Mouse (Mus musculus): ENCODE measurements around the gene Trip10. TPM values are rescaled to one million over a fixed set of nuclear protein-coding genes. Genes with fewer than 3 reads are reported as not detected.

The Trip10 gene
- polyA plus RNA-seq, 1 experiment: 15.4 TPM

DNA sequence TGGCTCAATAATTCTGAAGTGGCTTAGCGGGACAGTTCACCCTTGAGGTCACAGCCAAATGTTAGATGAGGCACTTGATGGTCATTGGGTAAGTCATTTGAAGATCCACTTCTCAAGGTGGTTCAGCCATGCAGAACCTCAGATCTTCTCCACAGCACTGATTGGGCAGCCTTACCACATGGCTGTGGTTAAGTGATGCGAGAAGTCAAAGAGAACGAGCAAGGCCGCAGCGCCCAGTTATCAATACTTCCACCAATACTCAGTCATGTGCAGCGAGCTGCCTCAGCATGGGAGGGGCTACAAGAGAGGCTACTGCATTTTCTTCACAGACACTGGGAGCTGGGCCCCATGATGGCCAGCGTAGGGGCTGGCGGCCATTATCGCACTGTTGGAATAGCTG, 43.7 kb downstream of the Trip10 start:
- TF ChIP-seq POLR2A (IDR thresholded peaks at IDR 0.05; ENCODE audit: borderline replicate concordance, control insufficient read depth, low read depth, low read length) (no peak), CTCF (IDR thresholded peaks at IDR 0.05; ENCODE audit: control insufficient read depth, insufficient read depth, low read length) (no peak)
- Histone ChIP-seq H3K27ac (ENCODE audit: control insufficient read depth, insufficient read depth, low read depth, low read length, poor library complexity) (no peak overlapping the region), H3K4me3 (replicated peaks; ENCODE audit: control insufficient read depth, low read depth, low read length) (no peak overlapping the region), H3K4me1 (ENCODE audit: control insufficient read depth, insufficient read depth, low read length) (peaks cover 7% of the 10 kb centered on the region; the same call in 1 of the 2 replicates)
- 86% methylated on average over 9 of the region's 9 CpGs for WGBS

DNA sequence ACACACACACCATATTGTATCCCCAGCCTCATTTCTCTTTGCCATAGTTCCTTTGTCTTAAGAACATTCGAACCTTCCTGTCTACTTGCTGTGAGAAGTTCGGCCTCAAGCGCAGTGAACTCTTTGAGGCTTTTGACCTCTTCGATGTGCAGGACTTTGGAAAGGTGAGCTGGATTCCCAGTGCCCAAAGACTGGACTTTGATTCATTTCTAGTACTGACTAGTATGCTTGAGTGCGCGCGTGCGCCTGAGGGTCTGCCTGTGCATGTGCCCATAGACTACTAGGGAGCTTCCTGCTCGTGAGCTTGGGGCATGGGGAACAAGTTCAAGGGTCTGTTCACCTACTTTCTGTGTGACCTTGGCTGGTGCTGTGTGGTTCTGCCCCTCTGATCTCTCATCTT, 46.7 kb downstream of the Trip10 start:
- no peak for TF ChIP-seq CTCF (IDR thresholded peaks at IDR 0.05; ENCODE audit: control insufficient read depth, insufficient read depth, low read length)
- TF ChIP-seq POLR2A (IDR thresholded peaks at IDR 0.05; ENCODE audit: borderline replicate concordance, control insufficient read depth, low read depth, low read length): no peak
- no peak overlapping the region for H3K27ac ChIP-seq (ENCODE audit: control insufficient read depth, insufficient read depth, low read depth, low read length, poor library complexity)
- H3K4me1 ChIP-seq (ENCODE audit: control insufficient read depth, insufficient read depth, low read length): 0 out of 2 replicates have a peak, but pooled peaks cover under 1% of the 10 kb centered on the region
- 94% methylated on average over 9 of the region's 9 CpGs for WGBS
- H3K4me3 ChIP-seq (replicated peaks; ENCODE audit: control insufficient read depth, low read depth, low read length): no peak overlapping the region

GRCm38 (mm10) chr17:57297040-57297439, 47.8 kb downstream of the Trip10 start:
- Histone ChIP-seq H3K4me3 (replicated peaks; ENCODE audit: control insufficient read depth, low read depth, low read length) (no peak overlapping the region), H3K27ac (ENCODE audit: control insufficient read depth, insufficient read depth, low read depth, low read length, poor library complexity) (no peak overlapping the region), H3K4me1 (ENCODE audit: control insufficient read depth, insufficient read depth, low read length) (no peaks in the 10 kb centered on the region)
- WGBS: 75% methylated on average over 12 of the region's 12 CpGs
- TF ChIP-seq CTCF (IDR thresholded peaks at IDR 0.05; ENCODE audit: control insufficient read depth, insufficient read depth, low read length): no peak
- no peak for TF ChIP-seq POLR2A (IDR thresholded peaks at IDR 0.05; ENCODE audit: borderline replicate concordance, control insufficient read depth, low read depth, low read length)

- H3K4me3 ChIP-seq (replicated peaks; ENCODE audit: control insufficient read depth, low read depth, low read length): no peak overlapping the region
- 81% methylated on average over 4 of the region's 4 CpGs for WGBS
- no peak for TF ChIP-seq CTCF (IDR thresholded peaks at IDR 0.05; ENCODE audit: control insufficient read depth, insufficient read depth, low read length)
- TF ChIP-seq POLR2A (IDR thresholded peaks at IDR 0.05; ENCODE audit: borderline replicate concordance, control insufficient read depth, low read depth, low read length): no peak
- H3K27ac ChIP-seq (ENCODE audit: control insufficient read depth, insufficient read depth, low read depth, low read length, poor library complexity): no peak overlapping the region
- H3K4me1 ChIP-seq (ENCODE audit: control insufficient read depth, insufficient read depth, low read length): no peaks in the 10 kb centered on the region
Measured at GRCm38 (mm10) chr17:57305593-57305992, 56.3 kb downstream of the Trip10 start.

DNA sequence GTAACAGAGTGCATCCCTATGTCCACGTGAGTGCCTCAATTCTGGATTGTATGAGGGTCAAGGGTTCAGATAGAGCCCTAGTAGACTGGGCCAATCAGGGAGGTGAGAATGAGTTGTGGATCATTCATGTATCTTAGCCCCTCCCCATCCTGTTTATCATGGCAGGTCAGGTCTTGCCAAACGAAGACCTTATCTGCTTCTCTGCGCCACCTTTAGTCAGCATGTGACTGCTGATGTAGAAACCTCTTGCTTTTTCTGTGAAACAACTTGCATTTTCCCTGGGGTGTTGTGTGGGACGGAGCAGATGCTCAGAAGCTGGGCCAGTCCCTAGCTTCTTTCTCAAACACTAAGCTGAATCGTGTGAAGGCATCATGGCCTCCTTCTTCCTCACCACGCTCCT, 57.8 kb downstream of the Trip10 start:
- TF ChIP-seq CTCF (IDR thresholded peaks at IDR 0.05; ENCODE audit: control insufficient read depth, insufficient read depth, low read length) (no peak), POLR2A (IDR thresholded peaks at IDR 0.05; ENCODE audit: borderline replicate concordance, control insufficient read depth, low read depth, low read length) (no peak)
- WGBS: 67% methylated on average over 6 of the region's 6 CpGs
- Histone ChIP-seq H3K4me3 (replicated peaks; ENCODE audit: control insufficient read depth, low read depth, low read length) (no peak overlapping the region), H3K4me1 (ENCODE audit: control insufficient read depth, insufficient read depth, low read length) (no peaks in the 10 kb centered on the region), H3K27ac (ENCODE audit: control insufficient read depth, insufficient read depth, low read depth, low read length, poor library complexity) (no peak overlapping the region)

DNA sequence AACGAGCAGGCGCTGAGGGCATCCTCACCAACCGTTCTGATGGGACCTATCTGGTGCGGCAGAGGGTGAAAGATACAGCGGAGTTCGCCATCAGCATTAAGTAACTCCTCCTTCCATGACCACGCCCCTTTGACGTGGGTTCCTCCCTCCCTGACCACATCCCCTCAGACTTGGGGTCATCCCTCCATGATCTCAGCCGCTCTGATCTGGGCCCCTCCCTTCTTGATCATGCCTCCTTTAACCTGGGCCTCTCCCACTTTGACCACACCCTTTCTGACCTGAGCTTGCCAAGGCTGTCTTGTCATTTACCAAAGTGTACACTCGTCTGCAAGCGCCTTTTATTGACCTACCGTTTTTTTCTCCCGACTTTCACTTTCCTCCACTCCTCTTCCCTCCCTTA, 62.5 kb downstream of the Trip10 start:
- no peak for TF ChIP-seq POLR2A (IDR thresholded peaks at IDR 0.05; ENCODE audit: borderline replicate concordance, control insufficient read depth, low read depth, low read length)
- TF ChIP-seq CTCF (IDR thresholded peaks at IDR 0.05; ENCODE audit: control insufficient read depth, insufficient read depth, low read length): no peak
- Histone ChIP-seq H3K4me1 (ENCODE audit: control insufficient read depth, insufficient read depth, low read length) (no peaks in the 10 kb centered on the region), H3K27ac (ENCODE audit: control insufficient read depth, insufficient read depth, low read depth, low read length, poor library complexity) (no peak overlapping the region), H3K4me3 (replicated peaks; ENCODE audit: control insufficient read depth, low read depth, low read length) (no peak overlapping the region)
- WGBS: 68% methylated on average over 13 of the region's 13 CpGs

Other genes starting within 250 kb of the Trip10 start
- not detected in 2 replicates for gene Pspn, start 249.4 kb upstream of the Trip10 start, polyA plus RNA-seq (2011; ENCODE audit: insufficient read depth, insufficient read length, low replicate concordance, missing spikeins)
- gene Gtf2f1, start 238.2 kb upstream of the Trip10 start, polyA plus RNA-seq (2011; ENCODE audit: insufficient read depth, insufficient read length, low replicate concordance, missing spikeins): 74.4 and 116 TPM in 2 replicates
- gene Gm17949, start 238.0 kb upstream of the Trip10 start, polyA plus RNA-seq (2011; ENCODE audit: insufficient read depth, insufficient read length, low replicate concordance, missing spikeins): not detected in 2 replicates
- 56.3 and 56.9 TPM in 2 replicates for gene Khsrp, start 217.9 kb upstream of the Trip10 start, polyA plus RNA-seq (2011; ENCODE audit: insufficient read depth, insufficient read length, low replicate concordance, missing spikeins)
- not detected in 2 replicates for gene Slc25a41, start 207.8 kb upstream of the Trip10 start, polyA plus RNA-seq (2011; ENCODE audit: insufficient read depth, insufficient read length, low replicate concordance, missing spikeins)
- 2.4 TPM in 1 of 2 replicates, not detected in the other for gene Crb3, start 190.3 kb upstream of the Trip10 start, polyA plus RNA-seq (2011; ENCODE audit: insufficient read depth, insufficient read length, low replicate concordance, missing spikeins)
- 2.8 and 8.1 TPM in 2 replicates for gene Slc25a23, start 189.6 kb upstream of the Trip10 start, polyA plus RNA-seq (2011; ENCODE audit: insufficient read depth, insufficient read length, low replicate concordance, missing spikeins)
- gene Dennd1c, start 170.9 kb upstream of the Trip10 start, polyA plus RNA-seq (2011; ENCODE audit: insufficient read depth, insufficient read length, low replicate concordance, missing spikeins): 49.6 and 96.5 TPM in 2 replicates
- 0.90 TPM in 1 of 2 replicates, not detected in the other for gene Tubb4a, start 161.7 kb upstream of the Trip10 start, polyA plus RNA-seq (2011; ENCODE audit: insufficient read depth, insufficient read length, low replicate concordance, missing spikeins)
- 0.75 and 1.6 TPM in 2 replicates for gene Tnfsf9, start 144.1 kb upstream of the Trip10 start, polyA plus RNA-seq (2011; ENCODE audit: insufficient read depth, insufficient read length, low replicate concordance, missing spikeins)
- gene Cd70, start 99.7 kb upstream of the Trip10 start, polyA plus RNA-seq (2011; ENCODE audit: insufficient read depth, insufficient read length, low replicate concordance, missing spikeins): not detected in 2 replicates
- 7.0 and 12.8 TPM in 2 replicates for gene Tnfsf14, start 55.3 kb upstream of the Trip10 start, polyA plus RNA-seq (2011; ENCODE audit: insufficient read depth, insufficient read length, low replicate concordance, missing spikeins)
- 68.1 and 221 TPM in 2 replicates for gene C3, start 21.3 kb upstream of the Trip10 start, polyA plus RNA-seq (2011; ENCODE audit: insufficient read depth, insufficient read length, low replicate concordance, missing spikeins)
- 15.7 and 37.5 TPM in 2 replicates for gene Gpr108, start 1.0 kb upstream of the Trip10 start, polyA plus RNA-seq (2011; ENCODE audit: insufficient read depth, insufficient read length, low replicate concordance, missing spikeins)
- gene Vav1, start 29.6 kb downstream of the Trip10 start, polyA plus RNA-seq (2011; ENCODE audit: insufficient read depth, insufficient read length, low replicate concordance, missing spikeins): 67.9 and 112 TPM in 2 replicates
- gene Adgre1, start 109.2 kb downstream of the Trip10 start, polyA plus RNA-seq (2011; ENCODE audit: insufficient read depth, insufficient read length, low replicate concordance, missing spikeins): 4.9 and 5.6 TPM in 2 replicates